Mouse (Mus musculus) G1E (cell line): Measurements from ENCODE around the gene Notch2.
"Not testable (repeated sequence)": the region's sequence is repeated elsewhere in the genome, so short reads cannot be mapped to it uniquely, and the experiment has no call there.

Experiments
- CTCF ChIP-seq: IDR thresholded peaks from 2 replicates; pipeline ENCODE4 v1.5.1; 2012; ENCODE audit warnings: low read depth, low read length, inconsistent platforms, mixed read lengths
- GATA1 ChIP-seq: IDR thresholded peaks from 2 replicates; pipeline ENCODE4 v1.6.1; 2012; ENCODE audit warnings: borderline replicate concordance, low read length, inconsistent platforms, mixed read lengths
- POLR2AphosphoS5 ChIP-seq: IDR thresholded peaks from 2 replicates; pipeline ENCODE4 v1.6.1; 2012; ENCODE audit warnings: low read depth, low read length, inconsistent platforms; ENCODE audit not compliant: insufficient replicate concordance

GRCm38 (mm10) chr3:98050086-98050485 is 36.8 kb downstream of the Notch2 start:
- TF ChIP-seq POLR2AphosphoS5, GATA1, CTCF: not testable (repeated sequence)
